Mouse (Mus musculus): ENCODE data around the gene Nup107.
"Not testable (repeated sequence)": the region's sequence is repeated elsewhere in the genome, so short reads cannot be mapped to it uniquely, and the experiment has no call there.

Gene Nup107

DNA sequence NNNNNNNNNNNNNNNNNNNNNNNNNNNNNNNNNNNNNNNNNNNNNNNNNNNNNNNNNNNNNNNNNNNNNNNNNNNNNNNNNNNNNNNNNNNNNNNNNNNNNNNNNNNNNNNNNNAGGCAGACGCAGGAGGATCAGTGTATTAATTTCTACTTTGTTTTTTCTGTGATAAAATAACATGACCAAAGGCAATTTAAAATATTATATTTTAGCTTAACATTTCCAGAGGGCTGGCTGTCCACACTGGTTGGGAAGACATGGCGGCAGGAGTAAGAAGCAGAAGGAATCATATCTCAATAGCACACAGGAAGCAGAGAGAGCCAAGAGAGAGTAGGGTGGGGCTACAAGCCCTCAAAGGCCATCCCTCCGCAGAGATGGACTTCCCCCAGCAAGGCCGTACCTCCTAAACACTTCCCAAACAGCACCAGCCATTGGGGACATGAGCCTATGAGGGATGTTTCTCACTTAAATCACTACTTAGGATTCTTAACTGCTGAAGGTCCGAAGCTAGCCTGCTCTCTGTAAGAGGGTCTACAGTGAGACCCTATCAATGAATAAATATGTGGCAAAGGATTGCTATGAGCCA lies 68.3 kb downstream of the Nup107 start:
- DNase-seq (ENCODE audit: low read depth, low spot score), result no peak

DNA sequence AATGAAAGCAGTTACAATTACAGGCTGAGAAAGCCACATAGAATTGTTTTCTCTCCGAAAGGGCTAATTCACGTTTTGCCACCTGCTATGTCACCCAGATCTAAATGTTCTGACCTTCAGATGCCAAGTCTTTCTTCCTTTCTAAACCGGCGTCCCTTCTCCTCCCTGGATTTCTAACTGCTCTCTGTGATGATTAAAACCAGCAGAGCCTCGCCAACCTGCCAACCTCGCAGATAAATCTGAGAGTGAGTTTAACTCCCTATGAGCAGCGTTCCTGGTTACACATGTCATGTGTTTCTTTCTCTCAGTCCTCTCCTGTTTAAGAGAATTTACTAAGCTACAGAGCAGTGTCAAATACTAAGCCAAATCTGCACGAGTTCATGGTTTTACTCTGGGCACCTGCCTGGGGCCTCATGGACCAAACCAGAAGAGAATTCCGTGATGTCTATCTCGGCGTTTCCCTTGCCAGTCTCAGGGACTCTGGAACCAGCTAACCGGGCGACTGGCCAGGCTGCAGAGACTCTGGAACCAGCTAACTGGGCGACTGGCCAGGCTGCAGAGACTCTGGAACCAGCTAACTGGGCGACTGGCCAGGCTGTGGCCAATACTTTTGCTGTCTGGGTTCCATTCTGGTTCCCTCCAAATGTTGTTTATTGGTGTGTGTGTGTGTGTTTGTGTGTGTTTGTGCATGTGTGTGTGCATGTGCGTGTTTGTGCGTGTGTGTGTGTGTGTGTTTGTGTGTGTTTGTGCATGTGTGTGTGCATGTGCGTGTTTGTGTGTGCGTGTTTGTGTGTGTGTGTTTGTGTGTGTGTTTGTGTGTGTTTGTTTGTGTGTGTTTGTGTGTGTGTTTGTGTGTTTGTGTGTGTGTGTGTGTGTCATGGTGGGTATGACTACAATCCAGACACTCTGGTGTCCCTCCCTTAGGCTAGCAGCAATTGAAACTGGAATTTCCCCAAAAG lies 74.1 kb downstream of the Nup107 start:
- no peak for DNase-seq (ENCODE audit: low read depth, low spot score)

DNA sequence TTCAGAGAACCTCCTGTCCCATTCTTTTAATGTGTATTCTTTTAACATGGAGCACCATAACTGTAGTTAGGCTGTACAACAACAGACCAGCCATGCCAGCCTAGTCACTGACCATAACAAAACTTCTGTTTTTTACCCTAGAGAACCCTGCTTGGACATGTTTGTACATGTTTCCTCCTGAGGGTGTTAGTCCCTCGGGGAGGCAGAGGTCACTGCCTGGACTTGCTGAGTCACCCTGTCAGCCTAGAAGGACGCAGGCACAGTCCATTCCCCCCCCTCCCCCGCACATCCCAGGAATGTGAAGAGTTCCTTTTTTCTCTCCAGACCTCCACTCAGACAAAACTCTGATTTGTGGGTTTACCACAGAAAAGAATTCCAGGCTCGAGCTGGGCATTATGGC lies 74.9 kb downstream of the Nup107 start:
- DNase-seq (ENCODE audit: low read depth, low spot score), result no peak

- DNase-seq (ENCODE audit: low read depth, low spot score), result no peak
Measured at GRCm38 (mm10) chr10:117716686-117717085, 75.8 kb downstream of the Nup107 start.

DNA sequence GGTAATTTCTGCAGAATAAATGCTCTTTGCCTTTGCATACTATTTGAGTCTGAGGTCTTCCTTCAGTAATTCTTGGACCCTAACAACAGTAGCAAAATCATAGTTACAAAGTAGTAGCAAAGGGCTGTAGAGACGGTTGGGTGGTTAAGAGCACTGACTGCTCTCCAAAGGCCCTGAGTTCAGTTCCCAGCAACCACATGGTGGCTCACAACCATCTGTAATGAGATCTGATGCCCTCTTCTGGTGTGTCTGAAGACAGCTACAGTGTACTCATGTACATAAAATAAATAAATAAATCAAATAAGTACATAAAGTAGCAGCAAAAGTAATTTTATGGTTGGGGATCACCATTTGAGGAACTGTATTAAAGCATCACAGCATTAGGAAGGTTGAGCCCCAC lies 76.9 kb downstream of the Nup107 start:
- DNase-seq (ENCODE audit: low read depth, low spot score), result not testable (repeated sequence)

DNA sequence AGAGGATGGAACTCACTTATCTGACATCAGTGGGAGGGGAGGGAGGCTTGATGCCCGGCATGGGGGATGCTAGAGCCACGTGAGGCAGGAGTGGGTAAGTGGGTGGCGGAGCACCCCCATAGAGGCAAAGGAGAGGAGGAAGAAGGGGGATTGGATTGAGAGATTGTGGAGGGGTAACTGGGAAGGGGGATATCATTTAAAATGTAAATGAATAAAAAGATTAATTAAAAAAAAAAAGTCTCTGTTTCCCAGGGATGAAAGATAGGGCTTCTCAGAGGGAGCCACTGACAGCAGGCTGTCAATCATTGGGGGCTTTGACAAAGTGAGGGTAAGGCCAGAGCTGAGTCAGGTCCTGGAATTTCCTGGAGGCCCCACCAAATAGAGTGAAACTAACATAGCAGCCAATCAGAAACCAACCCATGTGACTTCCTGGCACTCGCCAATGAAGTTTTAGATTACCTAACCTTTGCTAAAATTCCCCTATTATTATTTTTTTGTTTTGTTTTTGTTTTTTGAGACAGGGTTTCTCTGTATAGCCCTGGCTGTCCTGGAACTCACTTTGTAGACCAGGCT lies 77.5 kb downstream of the Nup107 start:
- peak; percentile 23 for DNase-seq (ENCODE audit: low read depth, low spot score)

DNA sequence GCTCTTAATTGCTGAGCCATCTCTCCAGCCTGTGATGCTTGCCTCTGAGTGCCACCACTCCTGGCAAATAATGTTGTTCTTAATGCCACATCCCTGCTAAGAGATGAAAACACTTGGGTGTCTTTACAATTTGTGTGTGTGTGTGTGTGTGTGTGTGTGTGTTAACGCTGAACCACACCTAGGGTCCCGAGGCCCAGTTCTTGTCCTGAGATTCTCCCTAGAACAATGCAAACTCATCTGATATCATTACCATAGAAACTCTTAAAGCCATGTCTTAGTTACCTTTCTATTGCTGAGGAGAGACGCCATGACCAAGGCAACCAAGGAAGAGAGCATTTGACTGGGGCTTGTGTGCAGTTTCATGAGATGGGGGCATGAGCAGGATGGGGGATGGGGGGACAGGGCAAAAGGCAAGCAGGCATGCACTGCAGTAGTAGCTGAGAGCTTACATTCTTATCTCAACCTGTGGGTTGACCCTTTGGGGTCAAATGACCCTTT lies 78.4 kb downstream of the Nup107 start:
- no peak for DNase-seq (ENCODE audit: low read depth, low spot score)

- DNase-seq (ENCODE audit: low read depth, low spot score), result no peak
Measured at GRCm38 (mm10) chr10:117713466-117713865, 79.0 kb downstream of the Nup107 start.

DNA sequence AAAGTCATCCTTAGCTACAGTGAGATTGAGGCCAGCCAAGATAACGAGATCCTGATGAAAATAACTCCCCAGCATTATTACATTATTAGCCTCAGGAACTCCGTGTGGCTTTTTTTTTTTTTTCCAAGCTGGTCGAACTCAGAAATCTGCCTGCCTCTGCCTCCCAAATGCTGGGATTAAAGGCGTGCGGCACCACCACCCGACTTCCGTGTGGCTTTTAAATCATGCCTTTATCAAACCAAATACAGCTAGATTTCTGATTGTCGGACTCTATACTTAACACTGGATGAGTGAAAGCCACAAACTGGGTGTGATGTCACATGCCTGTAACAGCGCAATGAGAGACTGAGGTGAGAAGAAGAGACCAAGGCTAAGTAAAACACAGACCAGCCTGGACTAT lies 79.6 kb downstream of the Nup107 start:
- DNase-seq (ENCODE audit: low read depth, low spot score), result no peak

DNA sequence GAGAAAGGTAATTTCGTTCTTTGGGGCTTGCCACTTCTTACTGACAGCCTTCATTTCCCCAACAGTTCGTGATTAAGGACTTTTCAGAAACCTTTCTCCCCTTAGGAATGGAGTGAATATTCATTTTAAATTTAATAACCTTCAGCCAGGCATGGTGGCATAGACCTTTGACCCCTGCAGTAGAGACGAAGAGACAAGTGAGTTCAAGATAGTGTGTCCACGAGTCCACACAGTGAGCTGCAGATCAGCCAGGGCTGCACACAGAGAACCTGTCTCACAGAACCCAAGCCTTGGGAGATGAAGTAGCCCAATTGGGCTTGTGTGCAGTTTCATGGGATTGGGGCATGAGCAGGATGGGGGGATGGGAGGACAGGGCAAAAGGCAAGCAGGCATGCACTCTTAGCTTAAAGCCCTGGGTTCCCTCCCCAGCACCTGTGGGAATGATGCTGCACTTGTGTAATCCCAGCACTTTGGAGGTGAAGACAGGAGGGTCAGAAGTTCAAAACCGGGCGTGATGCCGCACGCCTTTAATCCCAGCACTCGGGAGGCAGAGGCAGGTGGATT lies 80.2 kb downstream of the Nup107 start:
- no peak for DNase-seq (ENCODE audit: low read depth, low spot score)

DNA sequence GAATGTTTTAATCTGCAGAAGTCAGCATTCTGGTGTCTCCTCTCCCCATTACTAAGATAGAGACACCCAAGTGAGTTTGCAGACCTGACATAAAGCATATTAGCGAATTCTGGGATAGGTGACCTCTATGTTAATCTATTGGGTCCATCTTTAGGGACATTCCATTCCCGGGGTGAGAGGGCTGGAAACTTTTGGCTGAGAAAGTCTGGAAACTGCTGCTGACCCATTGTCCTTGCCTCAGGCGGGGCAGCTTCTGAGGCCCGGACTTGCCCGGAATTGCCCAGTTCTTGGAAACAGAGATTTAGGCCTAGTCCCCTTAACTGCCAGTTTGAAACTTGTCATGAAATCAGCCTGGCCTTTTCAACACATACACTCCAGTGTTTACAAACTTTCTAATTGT lies 81.1 kb downstream of the Nup107 start:
- DNase-seq (ENCODE audit: low read depth, low spot score), result no peak

DNA sequence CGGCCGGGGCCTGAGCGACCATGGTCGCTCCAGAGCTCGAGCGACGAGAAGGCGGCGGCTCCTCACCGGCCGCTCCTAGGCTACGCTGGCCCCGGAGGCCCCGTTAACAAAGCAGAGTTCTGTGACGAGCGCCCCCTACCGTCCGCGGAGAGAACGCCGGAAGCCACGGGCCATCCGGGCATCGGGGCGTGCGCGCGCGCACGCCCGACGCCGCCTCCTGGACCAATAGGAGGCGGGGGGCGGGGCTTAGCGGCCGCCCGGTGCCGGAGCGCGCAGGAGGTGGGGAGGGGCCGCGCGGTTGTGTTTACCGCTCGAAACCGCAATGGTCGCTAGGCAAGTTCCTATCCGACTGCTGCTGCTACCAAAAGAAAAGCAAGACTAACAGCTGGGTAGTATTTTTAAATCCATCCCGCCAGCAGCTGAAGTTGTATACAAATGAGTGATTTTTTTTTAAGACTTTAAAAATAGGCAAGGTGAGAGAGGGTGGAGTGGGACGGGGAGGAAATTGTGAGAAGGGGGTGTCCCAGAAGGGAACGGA lies 81.8 kb downstream of the Nup107 start, which contains the start of gene Mdm2:
TSS of gene Mdm2 (minus strand) at position 155 of the 538 bp plus-strand sequence.
- peak; percentile 97 for DNase-seq (ENCODE audit: low read depth, low spot score)

- peak; percentile 82 for DNase-seq (ENCODE audit: low read depth, low spot score)
Measured at GRCm38 (mm10) chr10:117709930-117710603, 82.4 kb downstream of the Nup107 start.

- DNase-seq (ENCODE audit: low read depth, low spot score), result peak; percentile 41
Measured at GRCm38 (mm10) chr10:117709326-117709830, 83.1 kb downstream of the Nup107 start.

GRCm38 (mm10) chr10:117708856-117709255 lies 83.6 kb downstream of the Nup107 start:
- no peak for DNase-seq (ENCODE audit: low read depth, low spot score)

DNA sequence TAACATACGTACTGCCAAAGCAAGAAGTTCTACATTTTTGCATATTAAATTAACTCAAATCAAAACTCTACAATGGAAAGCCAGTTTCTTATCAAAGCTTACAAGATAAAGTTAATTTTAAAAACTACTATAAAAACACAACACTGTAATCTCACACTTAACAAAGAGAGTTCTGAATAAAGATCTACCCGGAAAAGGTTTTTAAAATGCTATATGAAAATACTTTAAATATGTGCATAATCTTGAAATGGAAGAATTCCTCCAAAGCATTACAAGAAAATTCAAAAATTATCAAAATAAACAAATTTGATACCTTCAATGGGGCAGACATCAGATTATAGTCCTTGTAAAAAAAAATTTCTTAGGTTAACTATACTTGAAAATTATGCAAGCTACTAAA lies 84.1 kb downstream of the Nup107 start:
- no peak for DNase-seq (ENCODE audit: low read depth, low spot score)

GRCm38 (mm10) chr10:117707114-117707838 lies 85.2 kb downstream of the Nup107 start:
- no peak for DNase-seq (ENCODE audit: low read depth, low spot score)

- no peak for DNase-seq (ENCODE audit: low read depth, low spot score)
Measured at GRCm38 (mm10) chr10:117706440-117706839, 86.1 kb downstream of the Nup107 start.

- DNase-seq (ENCODE audit: low read depth, low spot score), result no peak
Measured at GRCm38 (mm10) chr10:117705806-117706205, 86.7 kb downstream of the Nup107 start.

DNA sequence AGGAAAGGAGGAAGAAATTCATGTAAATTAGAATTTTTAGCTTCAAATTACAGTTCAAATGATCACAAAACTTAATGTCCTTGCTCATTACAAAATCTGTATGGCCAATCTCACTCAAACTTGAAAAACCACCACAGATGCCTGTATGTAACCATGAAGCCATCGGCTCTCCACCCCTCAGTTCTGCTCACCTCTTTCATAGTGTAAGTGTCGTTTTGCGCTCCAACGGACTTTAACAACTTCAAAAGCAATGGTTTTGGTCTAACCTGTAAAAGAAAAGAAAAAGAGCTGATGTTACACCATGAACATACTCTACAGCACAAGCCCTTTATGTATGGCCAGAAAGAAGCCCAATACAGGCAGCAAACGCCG lies 87.6 kb downstream of the Nup107 start:
- no peak for DNase-seq (ENCODE audit: low read depth, low spot score)

All from CD4-positive, CD25-positive, alpha-beta regulatory T cell, adult 2 months (primary cell).